Mouse (Mus musculus): ENCODE measurements around the gene C130026I21Rik. TPM values are rescaled to one million over a fixed set of nuclear protein-coding genes. Genes with fewer than 3 reads are reported as not detected.

C130026I21Rik gene
- 5.7 TPM for polyA plus RNA-seq (2017; shearing (Covaris generic))

DNA sequence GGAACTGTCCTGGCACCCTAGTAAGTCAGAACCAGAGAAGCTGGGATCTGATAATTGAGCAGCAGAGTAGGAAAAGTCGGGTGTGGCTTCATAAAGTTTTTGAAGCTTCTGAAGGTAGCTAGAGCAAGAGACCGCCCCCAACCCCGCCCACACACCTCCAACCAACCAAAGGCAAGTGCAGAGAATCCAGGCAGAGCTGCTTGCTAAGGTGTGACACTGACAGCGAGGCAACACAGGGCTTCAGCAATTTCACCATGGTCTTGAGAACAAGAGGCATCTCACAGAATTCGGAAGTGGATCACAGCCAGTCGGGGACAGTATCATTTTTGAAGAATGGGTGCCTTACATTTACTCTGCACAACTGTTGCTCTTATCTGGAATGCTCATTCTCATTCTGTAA, at the start of gene C130026I21Rik:
C130026I21Rik (minus strand) TSS at position 101 of the 400 bp plus-strand sequence.

DNA sequence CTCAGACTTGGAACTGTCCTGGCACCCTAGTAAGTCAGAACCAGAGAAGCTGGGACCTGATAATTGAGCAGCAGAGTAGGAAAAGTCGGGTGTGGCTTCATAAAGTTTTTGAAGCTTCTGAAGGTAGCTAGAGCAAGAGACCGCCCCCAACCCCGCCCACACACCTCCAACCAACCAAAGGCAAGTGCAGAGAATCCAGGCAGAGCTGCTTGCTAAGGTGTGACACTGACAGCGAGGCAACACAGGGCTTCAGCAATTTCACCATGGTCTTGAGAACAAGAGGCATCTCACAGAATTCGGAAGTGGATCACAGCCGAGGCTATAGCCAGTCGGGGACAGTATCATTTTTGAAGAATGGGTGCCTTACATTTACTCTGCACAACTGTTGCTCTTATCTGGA, 160.6 kb downstream of the C130026I21Rik start, which contains the start of gene A530032D15Rik:
A530032D15Rik (minus strand) TSS at position 101 of the 400 bp plus-strand sequence.

DNA sequence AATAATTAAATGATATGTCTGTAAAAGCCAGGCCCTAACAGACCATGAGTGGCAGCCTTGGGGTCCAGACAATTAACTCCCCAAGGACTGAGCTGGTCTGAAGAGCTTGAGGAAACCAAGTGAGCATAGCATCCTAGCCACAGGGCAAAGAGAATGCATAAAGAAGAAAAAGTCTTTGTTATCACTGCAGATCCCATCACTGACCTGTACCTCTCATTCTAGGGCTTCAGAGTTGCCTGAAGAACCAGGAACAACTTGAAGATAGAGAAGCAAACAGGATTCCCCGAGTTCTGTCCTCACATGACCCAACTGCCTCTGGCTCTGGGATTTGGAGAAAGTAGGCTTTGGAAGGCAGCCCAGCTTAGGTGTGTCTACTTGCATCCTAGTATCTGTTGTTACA, 170.5 kb downstream of the C130026I21Rik start, which contains the start of gene Gm10553:
Gm10553 (plus strand) TSS at position 301 of the 400 bp plus-strand sequence.

Other genes with a start within 250 kb of the C130026I21Rik start
- not detected for gene Gm10553, start 170.4 kb downstream of the C130026I21Rik start, polyA plus RNA-seq (2017; shearing (Covaris generic))
- not detected for gene A530032D15Rik, start 160.7 kb downstream of the C130026I21Rik start, polyA plus RNA-seq (2017; shearing (Covaris generic))

Measured in effector memory CD4-positive, alpha-beta T cell, adult 5 months (primary cell).